Mouse (Mus musculus): ENCODE data around the gene Rnf168.

Gene Rnf168

GRCm38 (mm10) chr16:32316601-32317000 is 39.3 kb downstream of the Rnf168 start:
- no peak for DNase-seq (ENCODE audit: low spot score)

- DNase-seq (ENCODE audit: low spot score) = no peak
Measured at GRCm38 (mm10) chr16:32323953-32324352, 46.7 kb downstream of the Rnf168 start.

GRCm38 (mm10) chr16:32330876-32331670 is 53.8 kb downstream of the Rnf168 start:
- DNase-seq (ENCODE audit: low spot score) = no peak

GRCm38 (mm10) chr16:32332040-32332555 is 54.8 kb downstream of the Rnf168 start, which contains the start of gene Ubxn7:
TSS of gene Ubxn7 (plus strand) at chr16:32332257.
- peak; percentile 97 for DNase-seq (ENCODE audit: low spot score)

- peak; percentile 35 for DNase-seq (ENCODE audit: low spot score)
Measured at GRCm38 (mm10) chr16:32332556-32333511, 55.6 kb downstream of the Rnf168 start.

- DNase-seq (ENCODE audit: low spot score) = no peak
Measured at GRCm38 (mm10) chr16:32335146-32335545, 57.9 kb downstream of the Rnf168 start.

- DNase-seq (ENCODE audit: low spot score) = no peak
Measured at GRCm38 (mm10) chr16:32336026-32336780, 58.9 kb downstream of the Rnf168 start.

GRCm38 (mm10) chr16:32337001-32337400 is 59.7 kb downstream of the Rnf168 start:
- DNase-seq (ENCODE audit: low spot score) = no peak

- DNase-seq (ENCODE audit: low spot score) = no peak
Measured at GRCm38 (mm10) chr16:32340451-32340850, 63.2 kb downstream of the Rnf168 start.

- DNase-seq (ENCODE audit: low spot score) = no peak
Measured at GRCm38 (mm10) chr16:32345521-32345920, 68.3 kb downstream of the Rnf168 start.

- DNase-seq (ENCODE audit: low spot score) = no peak
Measured at GRCm38 (mm10) chr16:32350776-32351175, 73.5 kb downstream of the Rnf168 start.

Data from yolk sac, embryonic 10.5 days (tissue).